11 mouse cellular contexts compared by ENCODE assay signal in genomic region chr17:56550784-56551475, GRCm38 (mm10). TPM values are rescaled to one million over a fixed set of nuclear protein-coding genes. Genes with fewer than 3 reads are reported as not detected.
A peak's percentile ranks its signal among the peaks of the same experiment; 100 is the strongest.
DNase-seq lines count a peak whose midpoint lies in the region; ATAC-seq lines count a peak whose summit lies in the region.
"Had no signal": no experiment of that assay in that cellular context is flagged by ENCODE, and none has a peak within 500 bp of the region (broad histone marks: within the 10 kb centered on the region; RNA-seq: fewer than 3 reads in every experiment).

No protein-coding gene starts in this region.

- DNase-seq in kidney, postnatal 10 days, result peak; percentile 6
- no peak for DNase-seq in kidney, adult 18-20 months
- no peak for DNase-seq in forebrain, embryonic 10.5 days (ENCODE audit: extremely low spot score, low spot score)
- no peak for DNase-seq in urinary bladder, postnatal 25 days (ENCODE audit: low spot score)
- no peak for DNase-seq in embryo, embryonic 9.5 days (ENCODE audit: extremely low spot score)
- DNase-seq: thymus, adult 2 months had no signal

- H3K9ac ChIP-seq in hindbrain, embryonic 12.5 days, result no peak overlapping the region
- no peak overlapping the region; the same call in 1 of the 2 replicates for H3K9ac ChIP-seq in midbrain, embryonic 16.5 days (ENCODE audit: low read depth, low read length)
- H3K9ac ChIP-seq: lung, embryonic 15.5 days had no signal

- H3K4me3 ChIP-seq in forebrain, embryonic 10.5 days, result no peak overlapping the region
- H3K4me3 ChIP-seq in hindbrain, embryonic 12.5 days, result no peak overlapping the region
- H3K4me3 ChIP-seq in midbrain, embryonic 16.5 days (ENCODE audit: low read depth, low read length), result no peak overlapping the region
- H3K4me3 ChIP-seq: lung, embryonic 15.5 days had no signal

- peaks cover 56% of the 10 kb centered on the region for H3K4me1 ChIP-seq in forebrain, embryonic 10.5 days
- peaks cover 40% of the 10 kb centered on the region for H3K4me1 ChIP-seq in hindbrain, embryonic 12.5 days
- H3K4me1 ChIP-seq in midbrain, embryonic 16.5 days (ENCODE audit: control insufficient read depth, insufficient read depth, low read length), result peaks cover 26% of the 10 kb centered on the region

- no peaks in the 10 kb centered on the region for H3K36me3 ChIP-seq in forebrain, embryonic 10.5 days (replicated peaks)
- no peaks in the 10 kb centered on the region for H3K36me3 ChIP-seq in hindbrain, embryonic 12.5 days
- H3K36me3 ChIP-seq in midbrain, embryonic 16.5 days (ENCODE audit: control insufficient read depth, insufficient read depth, low read length), result no peaks in the 10 kb centered on the region
- H3K36me3 ChIP-seq: lung, embryonic 15.5 days had no signal

- H3K27ac ChIP-seq in forebrain, embryonic 10.5 days, result peak overlapping the region; percentile 78
- peak overlapping the region; percentile 86 for H3K27ac ChIP-seq in hindbrain, embryonic 12.5 days
- H3K27ac ChIP-seq in midbrain, embryonic 16.5 days (ENCODE audit: low read length), result peak overlapping the region; percentile 89
- H3K27ac ChIP-seq: lung, embryonic 15.5 days had no signal

- no peak overlapping the region for H3K4me2 ChIP-seq in hindbrain, embryonic 12.5 days (replicated peaks)
- no peak overlapping the region for H3K4me2 ChIP-seq in midbrain, embryonic 16.5 days (ENCODE audit: low read length)
- H3K4me2 ChIP-seq: lung, embryonic 15.5 days had no signal

- no peaks in the 10 kb centered on the region for H3K27me3 ChIP-seq in forebrain, embryonic 10.5 days (ENCODE audit: poor library complexity, severe bottlenecking)
- no peaks in the 10 kb centered on the region for H3K27me3 ChIP-seq in hindbrain, embryonic 12.5 days
- H3K27me3 ChIP-seq in midbrain, embryonic 16.5 days (ENCODE audit: control insufficient read depth, insufficient read depth, low read depth, low read length), result no peaks in the 10 kb centered on the region
- H3K27me3 ChIP-seq: lung, embryonic 15.5 days had no signal

- H3K9me3 ChIP-seq in forebrain, embryonic 10.5 days, result no peaks in the 10 kb centered on the region
- H3K9me3 ChIP-seq in hindbrain, embryonic 12.5 days (replicated peaks), result no peaks in the 10 kb centered on the region
- H3K9me3 ChIP-seq in midbrain, embryonic 16.5 days (replicated peaks; ENCODE audit: control insufficient read depth, low read length, poor library complexity, severe bottlenecking), result no peaks in the 10 kb centered on the region
- H3K9me3 ChIP-seq: lung, embryonic 15.5 days had no signal

- WGBS in forebrain, embryonic 10.5 days, result 81% methylated on average over 12 of the region's 12 CpGs
- 78% methylated on average over 12 of the region's 12 CpGs for WGBS in hindbrain, embryonic 12.5 days
- 84% methylated on average over 12 of the region's 12 CpGs for WGBS in midbrain, embryonic 16.5 days

- ATAC-seq in hindbrain, embryonic 12.5 days (ENCODE audit: low FRiP score), result no peak
- ATAC-seq in midbrain, embryonic 16.5 days, result no peak
- no peak for ATAC-seq in CD4-positive, CD25-positive, alpha-beta regulatory T cell, adult 4 months

RNA-seq across cellular contexts. Expression of gene Gm20219, which starts 3.3 kb away (rescaled TPM):
- 1.1 and 1.3 TPM in 2 replicates for polyA plus RNA-seq in forebrain, embryonic 10.5 days (2016; fragmentation: Nextera tagmentation; extraction: Ambion mirVana)
- polyA plus RNA-seq in hindbrain, embryonic 12.5 days (2016; fragmentation: Nextera tagmentation; extraction: Ambion mirVana), result 1.8 and 2.0 TPM in 2 replicates
- 0.95 and 1.3 TPM in 2 replicates for polyA plus RNA-seq in midbrain, embryonic 16.5 days (2015; fragmentation: Nextera tagmentation; extraction: Ambion mirVana)
- 1 to 10 TPM; 3.1 to 3.2 TPM for polyA plus RNA-seq in CD4-positive, CD25-positive, alpha-beta regulatory T cell, adult 4 months (2017; shearing (Covaris generic))

RNA-seq across cellular contexts. Expression of gene Safb2, which starts 33.5 kb away (rescaled TPM):
- 84.0 and 85.7 TPM in 2 replicates for polyA plus RNA-seq in forebrain, embryonic 10.5 days (2016; fragmentation: Nextera tagmentation; extraction: Ambion mirVana)
- 93.5 and 105 TPM in 2 replicates for polyA plus RNA-seq in hindbrain, embryonic 12.5 days (2016; fragmentation: Nextera tagmentation; extraction: Ambion mirVana)
- 63.2 and 70.6 TPM in 2 replicates for polyA plus RNA-seq in midbrain, embryonic 16.5 days (2015; fragmentation: Nextera tagmentation; extraction: Ambion mirVana)
- polyA plus RNA-seq in CD4-positive, CD25-positive, alpha-beta regulatory T cell, adult 4 months (2017; shearing (Covaris generic)), result 10 to 100 TPM; 36.8 to 53.1 TPM

RNA-seq across cellular contexts. Expression of gene Safb, which starts 33.7 kb away (rescaled TPM):
- polyA plus RNA-seq in forebrain, embryonic 10.5 days (2016; fragmentation: Nextera tagmentation; extraction: Ambion mirVana), result 160 and 172 TPM in 2 replicates
- polyA plus RNA-seq in hindbrain, embryonic 12.5 days (2016; fragmentation: Nextera tagmentation; extraction: Ambion mirVana), result 161 and 162 TPM in 2 replicates
- polyA plus RNA-seq in midbrain, embryonic 16.5 days (2015; fragmentation: Nextera tagmentation; extraction: Ambion mirVana), result 121 and 122 TPM in 2 replicates
- polyA plus RNA-seq in CD4-positive, CD25-positive, alpha-beta regulatory T cell, adult 4 months (2017; shearing (Covaris generic)), result 10 to 100 TPM; 52.6 to 55.0 TPM

RNA-seq across cellular contexts. Expression of gene Znrf4, which starts 38.7 kb away (rescaled TPM):
- polyA plus RNA-seq in forebrain, embryonic 10.5 days (2016; fragmentation: Nextera tagmentation; extraction: Ambion mirVana), result not detected in 2 replicates
- not detected in 2 replicates for polyA plus RNA-seq in hindbrain, embryonic 12.5 days (2016; fragmentation: Nextera tagmentation; extraction: Ambion mirVana)
- polyA plus RNA-seq in midbrain, embryonic 16.5 days (2015; fragmentation: Nextera tagmentation; extraction: Ambion mirVana), result not detected in 2 replicates
- polyA plus RNA-seq in CD4-positive, CD25-positive, alpha-beta regulatory T cell, adult 4 months (2017; shearing (Covaris generic)), result not detected
- polyA plus RNA-seq: intestine, embryonic 14.5 days; lung, embryonic 15.5 days had no signal

RNA-seq across cellular contexts. Expression of gene 2410015M20Rik, which starts 58.6 kb away (rescaled TPM):
- 192 and 193 TPM in 2 replicates for polyA plus RNA-seq in forebrain, embryonic 10.5 days (2016; fragmentation: Nextera tagmentation; extraction: Ambion mirVana)
- polyA plus RNA-seq in hindbrain, embryonic 12.5 days (2016; fragmentation: Nextera tagmentation; extraction: Ambion mirVana), result 184 and 193 TPM in 2 replicates
- 171 and 182 TPM in 2 replicates for polyA plus RNA-seq in midbrain, embryonic 16.5 days (2015; fragmentation: Nextera tagmentation; extraction: Ambion mirVana)
- polyA plus RNA-seq in CD4-positive, CD25-positive, alpha-beta regulatory T cell, adult 4 months (2017; shearing (Covaris generic)), result 100 to 1,000 TPM; 280 to 291 TPM
